Mouse (Mus musculus) liver, embryonic 14 days (tissue): ENCODE results near the gene Slc7a10. TPM values are rescaled to one million over a fixed set of nuclear protein-coding genes. Genes with fewer than 3 reads are reported as not detected.

ENCODE experiments used
- polyA plus RNA-seq: library from polyadenylated mRNA; depleted of rRNA; stranded (reverse); fragments of >200 nt; gene quantifications from 2 replicates; pipeline ENCODE4 v1.2.3, GENCODE M21; 2012; rRNA removed

The Slc7a10 gene
- 0.29 and 0.31 TPM in 2 replicates for polyA plus RNA-seq

DNA sequence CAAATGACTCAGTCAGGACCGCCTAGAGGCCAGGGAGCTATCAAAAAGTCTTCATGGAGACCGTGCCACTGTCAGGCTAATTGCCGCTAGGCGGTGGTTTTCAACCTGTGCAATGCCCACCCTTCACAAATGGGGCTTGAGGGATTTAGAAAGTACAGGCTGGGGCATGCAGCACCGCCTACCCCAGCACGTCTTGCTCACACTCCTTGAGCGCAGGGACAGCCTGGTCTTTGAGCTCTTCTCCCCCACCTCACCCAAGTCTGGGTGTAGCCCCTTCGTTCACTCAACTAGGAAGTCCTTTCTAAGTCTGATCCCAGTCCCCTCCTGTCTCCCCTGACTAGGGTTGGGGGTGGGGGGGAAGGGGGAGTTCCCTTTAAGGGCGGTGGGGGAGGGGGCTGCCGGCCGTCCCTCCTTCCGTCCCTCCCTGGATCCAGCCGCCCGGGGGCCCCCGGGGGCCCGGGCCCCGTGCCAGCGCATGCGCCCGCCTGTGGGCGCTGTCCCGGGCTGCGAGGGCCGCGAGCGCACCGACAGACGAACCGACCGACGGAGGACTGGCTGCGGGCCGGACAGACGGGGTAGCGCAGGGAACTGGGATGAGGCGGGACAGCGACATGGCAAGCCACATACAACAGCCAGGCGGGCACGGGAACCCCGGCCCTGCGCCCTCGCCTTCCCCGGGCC lies at the start of gene Slc7a10:
Gene Slc7a10 (plus strand): TSS at position 497 of the 681 bp plus-strand sequence.

DNA sequence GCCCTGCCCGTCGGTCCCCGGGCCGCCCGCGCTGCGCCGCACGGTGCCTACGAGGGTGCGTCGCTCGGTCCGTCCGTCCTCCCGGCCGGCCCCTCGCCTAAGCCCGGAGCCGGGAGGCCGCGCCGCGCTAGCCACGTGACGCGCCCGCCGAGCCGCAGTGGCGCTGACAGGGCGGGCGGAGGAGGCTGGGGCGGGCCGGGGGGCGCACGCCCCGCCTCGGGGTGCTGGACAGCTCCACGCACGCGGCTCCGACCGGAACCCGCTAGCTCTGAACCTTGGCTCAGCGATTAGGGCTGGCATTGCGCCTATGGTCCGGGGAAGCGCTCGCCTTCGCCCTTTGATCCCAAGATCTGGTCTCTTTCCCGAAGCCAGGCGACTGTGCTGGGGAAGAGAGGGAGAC lies 29.0 kb downstream of the Slc7a10 start, which contains the start of gene Lrp3:
Gene Lrp3 (minus strand): TSS at position 274 of the 400 bp plus-strand sequence.

Other genes with a start within 250 kb of the Slc7a10 start
- 10.4 and 11.0 TPM in 2 replicates for gene Cebpg, start 129.8 kb upstream of the Slc7a10 start, polyA plus RNA-seq
- 13.2 and 16.0 TPM in 2 replicates for gene Cebpa, start 67.1 kb upstream of the Slc7a10 start, polyA plus RNA-seq
- gene Lrp3, start 29.1 kb downstream of the Slc7a10 start, polyA plus RNA-seq, result 0.70 and 0.83 TPM in 2 replicates
- 4.0 TPM in 2 replicates for gene Gpatch1, start 132.1 kb downstream of the Slc7a10 start, polyA plus RNA-seq
- gene Rhpn2, start 147.8 kb downstream of the Slc7a10 start, polyA plus RNA-seq, result 3.2 and 3.3 TPM in 2 replicates
- gene Faap24, start 210.5 kb downstream of the Slc7a10 start, polyA plus RNA-seq, result 7.1 and 8.5 TPM in 2 replicates
- gene Cep89, start 210.7 kb downstream of the Slc7a10 start, polyA plus RNA-seq, result 12.1 and 12.5 TPM in 2 replicates